10 mouse cellular contexts compared by ENCODE assay signal in genomic region chr10:84371681-84372160, GRCm38 (mm10).
DNase-seq lines count a peak whose midpoint lies in the region; ATAC-seq lines count a peak whose summit lies in the region.
"Had no signal": no experiment of that assay in that cellular context is flagged by ENCODE, and none has a peak within 500 bp of the region (broad histone marks: within the 10 kb centered on the region; RNA-seq: fewer than 3 reads in every experiment).

No protein-coding gene starts in this region.

- H3K27me3 ChIP-seq in hindbrain, embryonic 15.5 days: no peaks in the 10 kb centered on the region
- H3K27me3 ChIP-seq in liver, embryonic 12.5 days (replicated peaks): no peaks in the 10 kb centered on the region
- H3K27me3 ChIP-seq: lung, embryonic 15.5 days had no signal

- H3K36me3 ChIP-seq in hindbrain, embryonic 15.5 days: peaks cover 16% of the 10 kb centered on the region; the same call in 1 of the 2 replicates
- H3K36me3 ChIP-seq in liver, embryonic 12.5 days: peaks cover 3% of the 10 kb centered on the region; the same call in 1 of the 2 replicates

- peak; percentile 81 for ATAC-seq in cerebellum, adult (ENCODE audit: insufficient number of reproducible peaks, low FRiP score, low TSS enrichment)
- ATAC-seq in hindbrain, embryonic 15.5 days (ENCODE audit: low FRiP score, low read depth): peak; percentile 43; the same call in 1 of the 2 replicates
- ATAC-seq in liver, embryonic 12.5 days: no peak
- ATAC-seq in megakaryocyte-erythroid progenitor cell, adult 5-6 weeks (replicated peaks; ENCODE audit: low FRiP score, low TSS enrichment, poor library complexity, severe bottlenecking): no peak

- no peak overlapping the region for H3K4me3 ChIP-seq in hindbrain, embryonic 15.5 days
- no peak overlapping the region for H3K4me3 ChIP-seq in liver, embryonic 12.5 days
- H3K4me3 ChIP-seq: lung, embryonic 15.5 days had no signal

- DNase-seq in cerebellum, postnatal 4 days (ENCODE audit: low spot score in 2 of 2): no peak
- DNase-seq in testis, postnatal 10 days (ENCODE audit: low spot score): peak; percentile 37
- DNase-seq in testis, postnatal 14 days (ENCODE audit: low spot score): no peak
- no peak for DNase-seq in embryo, embryonic 11 days
- DNase-seq: heart, postnatal 14 days had no signal

- peaks cover 19% of the 10 kb centered on the region for H3K4me1 ChIP-seq in hindbrain, embryonic 15.5 days (replicated peaks)
- H3K4me1 ChIP-seq in liver, embryonic 12.5 days: no peaks in the 10 kb centered on the region

- H3K4me2 ChIP-seq in hindbrain, embryonic 15.5 days: peak overlapping the region; percentile 28
- H3K4me2 ChIP-seq in liver, embryonic 12.5 days: no peak overlapping the region
- H3K4me2 ChIP-seq: lung, embryonic 15.5 days had no signal

- H3K9ac ChIP-seq in hindbrain, embryonic 15.5 days: no peak overlapping the region
- H3K9ac ChIP-seq in liver, embryonic 12.5 days: no peak overlapping the region
- H3K9ac ChIP-seq: lung, embryonic 15.5 days had no signal

- WGBS in hindbrain, embryonic 15.5 days: 22% methylated on average over 10 of the region's 10 CpGs
- 45% methylated on average over 10 of the region's 10 CpGs for WGBS in liver, embryonic 12.5 days (ENCODE audit: insufficient replicate concordance)

- H3K27ac ChIP-seq in hindbrain, embryonic 15.5 days (replicated peaks): no peak overlapping the region
- H3K27ac ChIP-seq in liver, embryonic 12.5 days: no peak overlapping the region
- H3K27ac ChIP-seq: lung, embryonic 15.5 days had no signal

- H3K9me3 ChIP-seq in hindbrain, embryonic 15.5 days: no peaks in the 10 kb centered on the region
- no peaks in the 10 kb centered on the region for H3K9me3 ChIP-seq in liver, embryonic 12.5 days (replicated peaks)
- H3K9me3 ChIP-seq: lung, embryonic 15.5 days had no signal

Comparison
In these comparisons a context has a peak if more than half of its experiments do, and no peak if none do; other contexts are left out.
1. ATAC-seq: peak in cerebellum, adult (single experiment) and hindbrain, embryonic 15.5 days (single experiment); none in liver, embryonic 12.5 days (single experiment) and megakaryocyte-erythroid progenitor cell, adult 5-6 weeks (single experiment).